Mouse (Mus musculus) stomach, postnatal 0 days (tissue): ENCODE data around the gene Sh3glb1.

Experiments
- CTCF ChIP-seq: IDR thresholded peaks from 2 replicates; pipeline ENCODE4 v1.5.1; 2016; ENCODE audit warnings: antibody characterized with exemption, low read depth, mild to moderate bottlenecking, moderate library complexity
- EP300 ChIP-seq: optimal IDR thresholded peaks from 2 replicates; pipeline ENCODE3; 2016; ENCODE audit warnings: antibody characterized with exemption

- TF ChIP-seq CTCF (no peak), EP300 (no peak)
Observed at GRCm38 (mm10) chr3:144765161-144765560, 45.0 kb upstream of the Sh3glb1 start.
